Mouse (Mus musculus): Measurements from ENCODE around the gene Esrrg.

GRCm38 (mm10) chr1:188164251-188164650 lies 555.7 kb downstream of the Esrrg start:
- TF ChIP-seq GATA1 (IDR thresholded peaks at IDR 0.05; ENCODE audit: low read length) = no peak
- TF ChIP-seq TAL1 (IDR thresholded peaks at IDR 0.05; ENCODE audit: low read length) = no peak
